Mouse (Mus musculus) heart, embryonic 11.5 days (tissue): ENCODE data around the gene Edem1. TPM values are rescaled to one million over a fixed set of nuclear protein-coding genes. Genes with fewer than 3 reads are reported as not detected.

Source experiments
- ATAC-seq: fragments of 200-750 bp; cut with Nextera tagmentation; replicated peaks from 2 replicates; pipeline ENCODE4 v1.8.0; 2017; ENCODE audit warnings: moderate library complexity; ENCODE audit not compliant: insufficient number of reproducible peaks, low FRiP score, low TSS enrichment
- H3K27ac ChIP-seq: fragments of 300-500 bp; sonication (generic); 2 replicates; pipeline ENCODE4 v1.5.1; 2014; ENCODE audit warnings: mild to moderate bottlenecking, low read depth, low read length
- H3K27me3 ChIP-seq: fragments of 300-500 bp; sonication (generic); 2 replicates; pipeline ENCODE4 v1.6.1; 2014; ENCODE audit warnings: mild to moderate bottlenecking, low read length, mixed read lengths; ENCODE audit not compliant: control insufficient read depth, insufficient read depth
- H3K36me3 ChIP-seq: fragments of 300-500 bp; sonication (generic); 2 replicates; pipeline ENCODE4 v1.6.1; 2014; ENCODE audit warnings: mild to moderate bottlenecking, low read length, moderate library complexity, mixed read lengths; ENCODE audit not compliant: control insufficient read depth, insufficient read depth
- H3K4me1 ChIP-seq: fragments of 300-500 bp; sonication (generic); 2 replicates; pipeline ENCODE4 v1.6.1; 2014; ENCODE audit warnings: low read length; ENCODE audit not compliant: control insufficient read depth, insufficient read depth
- H3K4me2 ChIP-seq: fragments of 300-500 bp; sonication (generic); 2 replicates; pipeline ENCODE4 v1.6.1; 2014; ENCODE audit warnings: mild to moderate bottlenecking, moderate library complexity
- H3K4me3 ChIP-seq: fragments of 300-500 bp; sonication (generic); 2 replicates; pipeline ENCODE4 v1.5.1; 2014; ENCODE audit warnings: low read depth, low read length
- H3K9ac ChIP-seq: fragments of 300-500 bp; sonication (generic); 2 replicates; pipeline ENCODE4 v1.6.1; 2014; ENCODE audit warnings: mild to moderate bottlenecking, low read depth, low read length, moderate library complexity
- H3K9me3 ChIP-seq: fragments of 300-500 bp; sonication (generic); replicated peaks from 2 replicates; pipeline ENCODE4 v1.6.1; 2016; ENCODE audit warnings: low read length; ENCODE audit not compliant: control insufficient read depth
- WGBS: fragments of 180-500 bp; shearing (Covaris S2); extraction: QIAGEN DNeasy Blood & Tissue Kit; methylation state at CpG from one replicate; pipeline ENCODE4 v1.1.7; 2014; ENCODE audit not compliant: insufficient replicate concordance; 5-methylcytosine and 5-hydroxymethylcytosine counted together
- polyA plus RNA-seq: library from polyadenylated mRNA; unstranded; fragments of >200 nt; fragmentation: Nextera tagmentation; extraction: Ambion mirVana; gene quantifications from 2 replicates; pipeline ENCODE4 v1.2.1, GENCODE M21; 2014

Gene Edem1
- 18.6 and 19.4 TPM in 2 replicates for polyA plus RNA-seq

DNA sequence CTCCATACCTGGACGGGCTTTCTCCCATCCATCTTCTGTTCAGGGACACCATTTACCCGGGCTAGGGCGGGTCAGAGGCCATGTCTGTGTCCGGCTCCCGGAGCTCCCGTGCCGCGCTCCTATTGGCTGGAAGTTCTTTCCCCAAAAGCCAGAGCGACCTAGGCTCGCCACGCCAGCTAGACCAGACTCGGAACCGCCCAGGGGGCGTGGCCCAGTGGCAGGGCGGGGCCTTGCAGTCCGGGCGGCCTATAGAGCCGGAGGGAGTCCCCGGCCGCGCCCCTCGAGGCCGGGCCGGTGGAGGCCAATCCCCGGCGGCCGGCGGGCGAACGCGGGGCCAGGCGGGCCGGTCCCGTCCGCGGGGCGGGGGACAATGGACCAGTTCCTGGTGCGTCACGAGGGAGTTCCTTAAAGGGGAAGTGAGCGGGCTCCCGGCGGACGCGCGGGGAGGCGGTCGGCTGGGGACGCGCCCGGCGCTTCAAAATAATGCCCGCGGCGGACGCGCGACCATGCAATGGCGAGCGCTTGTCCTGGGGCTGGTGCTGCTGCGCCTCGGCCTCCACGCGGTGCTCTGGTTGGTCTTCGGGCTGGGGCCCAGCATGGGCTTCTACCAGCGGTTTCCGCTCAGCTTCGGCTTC, at the start of gene Edem1:
Gene Edem1, plus strand, starts transcription at position 408 of the 635 bp plus-strand sequence.
- Histone ChIP-seq H3K9ac (peak within 1 kb of the TSS; percentile 93), H3K36me3 (no peaks in the 10 kb centered on the region), H3K4me1 (peaks cover 14% of the 10 kb centered on the region), H3K4me2 (peak within 1 kb of the TSS; percentile 93), H3K27me3 (no peaks in the 10 kb centered on the region), H3K9me3 (no peaks in the 10 kb centered on the region), H3K27ac (peak within 1 kb of the TSS; percentile 83), H3K4me3 (peak within 1 kb of the TSS; percentile 96)
- 1% methylated on average over 67 of the region's 67 CpGs for WGBS
- ATAC-seq, result peak; percentile 98

DNA sequence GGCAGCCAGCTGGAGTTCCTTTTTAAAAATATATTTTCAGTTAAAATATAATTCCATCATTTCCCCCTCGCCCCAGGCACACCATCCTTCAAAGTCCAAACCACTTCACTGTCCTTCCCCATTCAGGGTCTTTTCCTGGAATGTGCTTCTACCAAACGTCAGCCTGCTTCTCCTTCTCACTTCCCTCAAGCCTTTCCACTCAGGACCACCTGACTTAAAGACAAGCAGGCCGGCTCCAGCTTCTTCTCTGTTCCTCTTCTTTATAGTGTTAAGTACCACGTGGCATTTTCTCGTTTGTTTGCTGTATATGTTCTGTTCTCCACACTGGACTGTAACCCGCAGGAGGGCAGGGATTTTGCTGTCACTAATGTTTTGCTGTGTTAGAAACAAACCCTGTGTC, 46.6 kb upstream of the Edem1 start:
- H3K4me1 ChIP-seq, result peaks cover 14% of the 10 kb centered on the region
- H3K9ac ChIP-seq, result no peak overlapping the region
- H3K27ac ChIP-seq, result no peak overlapping the region
- 61% methylated on average over 6 of the region's 6 CpGs for WGBS
- H3K27me3 ChIP-seq, result no peaks in the 10 kb centered on the region
- H3K36me3 ChIP-seq, result no peaks in the 10 kb centered on the region
- no peak overlapping the region for H3K4me2 ChIP-seq
- H3K9me3 ChIP-seq, result no peaks in the 10 kb centered on the region
- ATAC-seq, result no peak
- no peak overlapping the region for H3K4me3 ChIP-seq

DNA sequence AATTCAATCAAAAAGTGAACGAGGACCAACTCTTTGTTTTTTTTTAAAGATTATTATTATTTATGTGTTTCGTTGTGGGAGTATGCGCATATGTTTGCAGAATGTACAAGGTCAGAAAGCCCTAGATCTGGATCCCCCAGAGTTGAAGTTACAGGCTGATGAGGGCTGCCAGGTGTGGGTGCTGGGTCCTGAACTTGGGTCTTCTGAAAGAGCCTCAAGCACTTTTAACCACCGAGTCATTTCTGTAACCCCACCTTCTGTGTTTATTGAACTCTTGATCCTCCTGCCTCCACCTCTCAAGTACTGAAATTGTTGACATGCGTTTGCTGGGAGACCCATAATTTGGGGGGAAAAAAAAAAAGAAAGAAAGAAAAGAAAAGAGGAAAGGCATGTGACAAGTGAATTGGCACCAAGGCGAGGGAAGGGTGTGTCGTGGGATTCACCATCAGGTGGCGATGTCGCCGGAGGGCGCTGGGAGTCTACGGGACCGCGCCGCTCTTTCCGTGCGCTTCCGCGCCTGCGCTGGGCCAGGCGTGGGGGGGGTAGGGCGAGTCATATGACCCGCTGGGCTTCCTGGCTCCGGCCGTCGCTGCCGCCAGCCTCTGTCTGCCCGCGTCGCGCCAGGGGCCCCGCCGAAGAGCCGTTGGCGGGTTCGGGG, 45.8 kb upstream of the Edem1 start, which contains the start of gene Arl8b:
Gene Arl8b, plus strand, starts transcription at position 574 of the 658 bp plus-strand sequence.
- Histone ChIP-seq H3K4me3 (peak within 1 kb of the TSS; percentile 100), H3K4me2 (peak within 1 kb of the TSS; percentile 90), H3K4me1 (peaks cover 14% of the 10 kb centered on the region), H3K36me3 (no peaks in the 10 kb centered on the region), H3K27ac (peak within 1 kb of the TSS; percentile 85), H3K9ac (peak within 1 kb of the TSS; percentile 97), H3K9me3 (no peaks in the 10 kb centered on the region), H3K27me3 (no peaks in the 10 kb centered on the region)
- WGBS, result 10% methylated on average over 36 of the region's 36 CpGs
- ATAC-seq, result peak; percentile 92

DNA sequence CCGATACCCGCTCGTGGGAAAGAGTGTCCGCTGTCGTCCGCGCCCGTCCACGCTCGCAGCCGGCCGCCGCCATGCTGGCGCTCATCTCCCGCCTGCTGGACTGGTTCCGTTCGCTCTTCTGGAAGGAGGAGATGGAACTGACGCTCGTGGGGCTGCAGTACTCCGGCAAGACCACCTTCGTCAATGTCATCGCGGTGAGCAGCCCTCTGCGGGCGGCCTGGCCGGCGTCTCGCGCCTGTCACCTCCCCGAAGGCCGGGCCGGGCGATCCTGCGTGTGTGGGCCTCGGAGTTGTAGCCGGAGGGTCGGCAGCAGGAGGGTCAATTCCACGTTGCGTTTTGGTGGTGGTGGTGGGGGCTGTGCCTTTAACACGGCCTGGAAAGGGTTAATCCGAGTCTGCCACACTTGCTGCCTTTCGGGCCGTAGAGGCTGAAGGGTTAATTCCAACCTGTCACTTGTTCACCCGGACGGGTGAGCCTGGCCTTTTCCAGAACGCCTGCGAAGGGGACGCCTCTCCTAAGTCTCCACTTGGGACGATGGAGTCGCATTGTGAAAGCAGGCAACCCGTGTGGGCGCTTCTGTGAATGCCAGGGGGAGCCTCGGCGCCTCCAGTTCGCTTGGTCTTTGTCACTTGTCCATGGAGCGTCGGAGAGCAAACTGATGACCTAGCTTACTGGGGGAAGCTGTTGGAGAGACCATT, 45.1 kb upstream of the Edem1 start:
- H3K4me1 ChIP-seq, result peaks cover 14% of the 10 kb centered on the region
- peak overlapping the region; percentile 90 for H3K4me2 ChIP-seq
- peak overlapping the region; percentile 97 for H3K9ac ChIP-seq
- H3K36me3 ChIP-seq, result no peaks in the 10 kb centered on the region
- peak overlapping the region; percentile 85 for H3K27ac ChIP-seq
- H3K27me3 ChIP-seq, result no peaks in the 10 kb centered on the region
- ATAC-seq, result peak; percentile 61
- WGBS, result under 1% methylated on average over 51 of the region's 57 CpGs
- peak overlapping the region; percentile 100 for H3K4me3 ChIP-seq
- H3K9me3 ChIP-seq, result no peaks in the 10 kb centered on the region

DNA sequence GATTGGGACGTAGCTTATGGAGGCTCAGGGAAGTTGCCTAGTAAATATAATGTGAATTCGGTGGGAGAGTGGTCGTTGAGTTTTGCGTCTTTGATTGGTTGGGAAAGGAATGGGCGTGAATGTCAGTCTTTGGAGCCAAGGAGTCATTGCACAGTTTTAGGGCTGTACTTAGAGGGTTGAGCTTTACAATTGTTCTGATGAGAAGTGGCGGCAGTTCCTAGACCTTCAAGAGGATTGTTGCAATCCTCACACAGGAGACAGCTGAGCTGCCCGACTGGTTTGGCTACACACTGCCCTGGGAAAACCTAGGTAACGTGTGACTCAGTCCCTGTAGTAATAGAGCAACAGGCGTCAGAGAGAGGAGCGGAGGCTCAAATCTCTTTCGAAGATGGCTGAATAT, 44.4 kb upstream of the Edem1 start:
- peak overlapping the region; percentile 100 for H3K4me3 ChIP-seq
- H3K9me3 ChIP-seq, result no peaks in the 10 kb centered on the region
- H3K4me1 ChIP-seq, result peaks cover 14% of the 10 kb centered on the region
- peak overlapping the region; percentile 90 for H3K4me2 ChIP-seq
- no peak for ATAC-seq
- no peak overlapping the region for H3K27ac ChIP-seq
- H3K9ac ChIP-seq, result peak overlapping the region; percentile 97
- H3K36me3 ChIP-seq, result no peaks in the 10 kb centered on the region
- WGBS, result 29% methylated on average over 11 of the region's 11 CpGs
- H3K27me3 ChIP-seq, result no peaks in the 10 kb centered on the region

DNA sequence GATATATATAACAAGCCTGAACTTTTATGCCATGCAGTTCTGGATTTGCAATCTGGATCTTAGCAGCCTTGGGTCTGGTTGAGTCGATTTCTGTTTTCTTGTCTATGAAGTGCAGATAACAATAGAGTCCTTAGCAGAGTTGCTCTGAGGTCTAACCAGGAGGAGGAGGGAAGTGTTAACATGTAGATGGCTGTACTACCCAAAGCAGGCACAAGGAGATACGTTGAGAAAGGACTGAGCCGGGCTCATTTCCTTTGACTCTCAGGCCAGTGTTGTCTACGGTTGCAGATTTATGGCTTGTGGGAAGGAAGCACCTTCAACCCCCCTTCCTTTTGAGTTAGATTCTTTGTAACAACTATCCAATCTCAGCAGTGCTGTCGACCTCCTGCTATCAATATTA, 43.6 kb upstream of the Edem1 start:
- H3K27me3 ChIP-seq, result no peaks in the 10 kb centered on the region
- H3K9ac ChIP-seq, result no peak overlapping the region
- peaks cover 14% of the 10 kb centered on the region for H3K4me1 ChIP-seq
- H3K9me3 ChIP-seq, result no peaks in the 10 kb centered on the region
- H3K4me3 ChIP-seq, result peak overlapping the region; percentile 100
- 44% methylated on average over 5 of the region's 5 CpGs for WGBS
- no peak for ATAC-seq
- H3K27ac ChIP-seq, result no peak overlapping the region
- peak overlapping the region; percentile 90 for H3K4me2 ChIP-seq
- no peaks in the 10 kb centered on the region for H3K36me3 ChIP-seq

DNA sequence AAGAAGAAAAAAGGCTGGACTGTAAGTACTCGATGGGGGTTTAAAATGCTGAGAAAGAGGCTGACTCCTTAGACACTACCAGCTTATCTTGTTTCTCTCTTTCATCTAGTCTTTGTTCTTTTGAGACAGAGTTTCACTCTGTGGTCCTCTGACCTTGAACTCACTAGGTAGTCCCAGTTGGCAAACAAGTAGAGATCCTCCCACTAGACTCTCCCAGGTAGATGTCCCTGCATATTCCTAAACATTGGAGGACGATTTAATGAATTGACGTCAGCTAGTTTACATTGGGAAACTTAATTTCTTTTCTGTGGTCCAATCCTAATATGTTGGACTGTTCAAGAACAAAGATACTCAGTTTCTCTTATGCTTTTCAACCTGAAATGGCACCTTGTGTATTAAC, 42.9 kb upstream of the Edem1 start:
- 79% methylated on average over 3 of the region's 3 CpGs for WGBS
- no peak overlapping the region for H3K9ac ChIP-seq
- H3K4me2 ChIP-seq, result no peak overlapping the region
- H3K4me3 ChIP-seq, result no peak overlapping the region
- no peaks in the 10 kb centered on the region for H3K27me3 ChIP-seq
- no peaks in the 10 kb centered on the region for H3K9me3 ChIP-seq
- no peak for ATAC-seq
- H3K4me1 ChIP-seq, result peaks cover 14% of the 10 kb centered on the region
- no peaks in the 10 kb centered on the region for H3K36me3 ChIP-seq
- H3K27ac ChIP-seq, result no peak overlapping the region

DNA sequence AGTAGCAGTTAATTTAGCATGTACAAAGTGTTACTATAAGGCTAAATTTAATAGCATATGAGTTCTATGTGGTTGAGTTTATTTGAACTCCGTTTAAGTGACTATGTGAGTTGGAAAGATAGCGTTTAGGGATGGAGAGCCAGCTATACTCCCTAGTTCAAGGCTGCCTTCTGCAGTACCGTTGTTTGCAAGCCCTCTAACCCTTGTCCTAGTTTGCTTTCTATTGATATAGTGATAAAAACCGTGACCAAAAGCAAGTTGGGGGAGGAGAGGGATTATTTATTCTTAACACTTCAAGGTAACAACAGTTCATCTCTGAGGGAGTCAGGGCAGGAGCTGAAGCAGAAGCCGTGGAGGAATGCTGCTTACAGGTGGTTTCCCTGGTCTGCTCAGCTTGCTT, 36.9 kb upstream of the Edem1 start:
- Histone ChIP-seq H3K9me3 (no peaks in the 10 kb centered on the region), H3K4me3 (no peak overlapping the region), H3K36me3 (no peaks in the 10 kb centered on the region), H3K4me1 (peaks cover 5% of the 10 kb centered on the region; the same call in 1 of the 2 replicates), H3K27me3 (no peaks in the 10 kb centered on the region), H3K9ac (no peak overlapping the region), H3K27ac (no peak overlapping the region), H3K4me2 (no peak overlapping the region)
- ATAC-seq, result no peak
- 72% methylated on average over 5 of the region's 5 CpGs for WGBS
